Mouse (Mus musculus) urinary bladder, postnatal 10 days (tissue): ENCODE measurements around the gene Elmo1.

Experiments used
- DNase-seq: peaks from one replicate; pipeline ENCODE4 v3.0.0; 2022; ENCODE audit warnings: low spot score

Gene Elmo1

GRCm38 (mm10) chr13:20270148-20270547 lies 179.8 kb downstream of the Elmo1 start:
- no peak for DNase-seq

DNA sequence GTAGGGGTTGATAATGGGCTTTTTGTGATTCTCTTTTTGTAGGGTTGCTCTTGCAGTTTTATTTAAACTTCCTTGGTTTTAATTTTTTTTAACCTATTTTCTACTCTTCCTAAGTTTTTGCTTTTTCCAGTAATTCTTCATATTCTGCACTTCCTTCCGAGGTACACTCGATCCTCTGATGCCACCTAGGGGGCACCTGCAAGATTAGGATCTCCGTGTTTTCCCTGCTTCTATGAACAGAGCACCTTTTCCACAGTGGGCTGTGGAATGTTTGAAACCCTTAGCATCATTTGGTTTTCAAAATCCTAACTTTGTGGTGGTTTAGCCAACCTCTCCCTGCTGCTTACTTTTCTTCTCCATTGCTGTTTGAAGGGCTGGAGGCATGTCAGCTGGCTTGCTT lies 181.4 kb downstream of the Elmo1 start:
- DNase-seq = no peak

- no peak for DNase-seq
Measured at GRCm38 (mm10) chr13:20272562-20272961, 182.2 kb downstream of the Elmo1 start.

- no peak for DNase-seq
Measured at GRCm38 (mm10) chr13:20279889-20280288, 189.5 kb downstream of the Elmo1 start.

GRCm38 (mm10) chr13:20283891-20284290 lies 193.5 kb downstream of the Elmo1 start:
- DNase-seq = no peak

DNA sequence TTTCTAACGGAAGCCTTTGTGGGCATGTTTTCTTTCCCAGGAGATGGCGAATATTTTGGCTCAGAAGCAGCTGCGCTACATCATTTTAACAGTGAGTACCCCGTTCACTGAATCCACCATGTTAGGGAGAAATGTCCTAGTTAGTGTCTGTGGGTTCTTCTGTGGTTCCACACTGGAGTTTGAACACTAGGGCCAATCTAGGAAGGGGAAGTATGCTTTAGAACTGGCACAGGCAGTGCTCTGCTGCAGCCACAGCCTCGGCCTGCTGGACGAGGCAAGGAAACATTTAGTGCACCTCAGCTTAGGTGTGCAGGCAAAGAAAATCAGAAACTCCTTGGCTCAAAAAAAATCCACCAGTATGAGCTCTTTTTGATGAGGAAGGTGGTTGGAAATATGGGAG lies 196.3 kb downstream of the Elmo1 start:
- no peak for DNase-seq

GRCm38 (mm10) chr13:20288393-20288792 lies 198.0 kb downstream of the Elmo1 start:
- DNase-seq = no peak

DNA sequence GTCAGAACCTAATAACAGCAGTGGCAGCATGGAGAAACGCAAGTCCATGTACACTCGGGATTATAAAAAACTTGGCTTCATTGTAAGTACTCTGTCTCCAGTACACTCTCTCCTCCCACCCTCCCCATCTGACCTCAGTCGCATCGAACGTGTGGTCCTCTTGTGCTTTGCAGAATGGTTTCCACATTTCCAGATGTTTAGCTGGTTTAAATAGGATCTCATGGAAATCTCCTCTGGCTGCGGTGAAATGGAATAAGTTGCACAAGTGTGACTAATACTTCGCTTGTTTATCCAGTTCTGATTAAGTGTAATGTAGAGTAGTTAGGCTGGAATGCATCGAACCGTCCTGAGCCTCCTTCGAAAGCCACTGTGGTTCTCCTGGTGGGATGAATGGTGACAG lies 200.0 kb downstream of the Elmo1 start:
- no peak for DNase-seq

DNA sequence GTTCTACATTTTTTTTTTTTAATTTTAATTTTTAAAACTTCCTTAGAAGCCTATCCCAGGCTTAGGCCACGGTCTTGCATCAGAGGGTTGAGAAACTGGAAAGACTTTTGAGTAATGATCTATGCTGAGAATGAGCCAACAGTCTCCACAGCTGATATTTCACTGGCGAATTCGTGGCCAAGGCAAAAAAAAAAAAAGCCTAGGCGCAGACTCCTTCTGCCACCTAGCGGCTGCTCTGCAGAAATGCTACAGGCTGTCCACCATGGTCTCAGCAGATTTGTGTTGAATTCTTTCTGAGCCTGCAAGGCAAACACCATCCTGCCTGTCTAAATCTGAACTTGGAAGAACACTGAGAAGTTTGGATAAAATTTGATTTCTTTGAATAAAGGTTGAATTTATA lies 202.0 kb downstream of the Elmo1 start:
- no peak for DNase-seq

DNA sequence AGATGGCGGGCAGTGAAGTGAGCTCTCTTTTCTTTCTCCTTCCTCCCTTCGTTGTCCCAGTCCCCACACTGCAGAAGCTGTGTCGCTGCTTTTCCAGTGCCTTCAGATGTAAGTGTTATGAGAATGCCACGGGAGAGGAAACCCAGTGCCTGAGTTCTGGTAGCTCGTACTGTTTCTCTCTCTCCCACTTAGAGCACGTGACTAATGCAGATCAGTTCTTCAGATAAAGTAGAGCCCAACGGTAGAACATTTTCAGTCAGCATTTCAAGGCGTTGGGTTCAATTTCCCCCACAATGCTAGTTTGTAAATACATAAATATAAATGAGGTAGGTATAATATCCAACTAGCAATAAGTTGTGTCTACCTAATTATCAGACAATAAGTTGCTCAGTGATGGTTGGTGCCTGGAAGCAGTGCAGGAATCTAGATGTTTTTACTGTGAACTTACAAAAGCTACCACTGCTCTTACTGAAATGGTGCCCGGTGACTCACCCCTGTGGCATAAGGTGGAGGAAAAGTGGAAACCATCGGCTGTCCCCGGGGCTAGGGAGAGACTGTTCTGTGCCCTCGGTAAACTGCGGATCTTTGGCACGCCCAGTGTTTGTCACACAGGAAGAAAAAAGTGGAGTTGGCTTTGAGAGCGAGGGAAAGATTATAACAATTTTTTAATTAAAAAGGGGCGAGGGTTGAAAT lies 205.0 kb downstream of the Elmo1 start:
- no peak for DNase-seq

DNA sequence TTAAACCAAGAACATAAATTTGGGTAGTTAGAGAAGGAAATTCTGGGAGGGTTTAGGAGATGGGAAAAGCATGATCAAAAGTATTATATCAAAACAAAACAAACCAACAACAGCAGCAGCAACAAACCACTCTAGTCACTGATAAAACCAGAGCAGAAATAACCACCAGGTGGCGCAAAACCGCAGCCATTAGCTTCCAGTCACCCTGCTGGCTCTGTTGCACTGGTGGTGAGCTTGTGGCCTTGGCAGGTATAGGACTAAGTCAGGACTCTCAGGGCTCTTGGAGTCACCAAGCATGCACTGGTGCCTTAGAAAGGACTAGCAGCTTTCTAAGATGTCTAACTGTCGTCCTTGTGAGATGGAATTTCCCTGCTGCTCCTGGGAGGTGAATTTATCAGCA lies 207.4 kb downstream of the Elmo1 start:
- DNase-seq = no peak

- no peak for DNase-seq
Measured at GRCm38 (mm10) chr13:20299424-20299823, 209.0 kb downstream of the Elmo1 start.

DNA sequence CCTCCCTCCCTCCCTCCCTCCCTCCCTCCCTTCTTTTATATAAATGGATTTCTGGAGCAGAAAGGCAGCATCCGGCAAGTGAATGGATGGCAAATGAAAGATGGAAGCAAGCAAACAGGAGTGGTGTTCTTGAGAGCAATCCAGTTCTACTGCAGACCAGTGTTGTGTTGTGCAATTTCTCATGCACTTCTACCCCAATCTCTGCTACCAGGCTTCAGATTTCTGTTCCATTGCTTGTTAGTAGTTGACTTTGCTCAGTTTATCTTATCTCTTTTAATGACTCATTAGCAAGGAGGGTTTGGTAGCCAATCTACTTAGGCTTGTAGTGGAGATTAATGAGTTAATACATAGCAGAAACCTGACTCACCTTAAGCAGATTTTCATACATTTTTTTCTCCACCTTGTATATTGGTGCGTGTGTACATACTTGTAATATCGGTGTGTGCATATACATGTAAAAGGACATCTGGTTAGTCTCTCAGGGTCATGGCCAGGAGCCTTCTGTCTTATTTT lies 209.7 kb downstream of the Elmo1 start:
- no peak for DNase-seq

GRCm38 (mm10) chr13:20300626-20301025 lies 210.2 kb downstream of the Elmo1 start:
- DNase-seq = no peak

GRCm38 (mm10) chr13:20301760-20302159 lies 211.4 kb downstream of the Elmo1 start:
- DNase-seq = no peak

DNA sequence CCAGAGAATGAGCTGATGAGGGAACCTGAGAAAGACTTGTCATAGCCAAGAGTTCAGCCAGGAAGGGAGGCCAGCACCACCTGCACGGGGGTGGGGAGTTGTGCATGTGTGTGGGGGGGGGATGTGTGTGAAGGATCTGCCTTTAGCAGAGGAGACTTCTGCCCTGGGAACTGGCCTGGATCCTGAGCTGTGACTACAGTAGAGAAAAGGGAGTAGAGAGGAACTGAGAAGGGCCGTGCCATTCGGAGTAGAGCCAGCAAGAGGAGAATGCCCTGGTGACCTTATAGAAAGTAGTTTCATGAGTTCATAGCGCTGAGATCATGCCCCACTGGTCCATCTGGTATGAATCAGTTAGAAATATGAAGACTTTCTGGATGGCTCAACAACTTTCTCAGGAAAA lies 215.2 kb downstream of the Elmo1 start:
- DNase-seq = no peak

- no peak for DNase-seq
Measured at GRCm38 (mm10) chr13:20306180-20307177, 216.1 kb downstream of the Elmo1 start.

- no peak for DNase-seq
Measured at GRCm38 (mm10) chr13:20307381-20307780, 217.0 kb downstream of the Elmo1 start.

DNA sequence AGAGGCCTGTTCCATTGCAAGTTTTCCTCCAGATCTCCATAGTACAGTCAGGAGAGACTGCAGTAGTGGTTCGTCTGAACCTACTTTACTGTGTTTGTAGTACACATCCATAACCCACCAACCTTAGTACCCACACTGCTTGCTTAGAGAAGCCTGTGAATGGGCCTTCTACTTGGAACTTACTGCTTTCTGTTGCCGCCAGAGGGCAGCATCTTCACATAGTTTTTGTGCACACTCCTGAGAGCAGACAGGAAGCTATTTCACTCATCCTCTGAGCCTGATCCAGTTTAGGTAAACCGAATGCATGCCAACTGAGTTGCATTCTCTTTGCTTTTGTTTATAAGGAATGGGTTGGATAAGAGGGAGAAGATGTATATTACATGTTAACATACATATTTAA lies 221.2 kb downstream of the Elmo1 start:
- DNase-seq = no peak

- DNase-seq = no peak
Measured at GRCm38 (mm10) chr13:20313345-20313744, 222.9 kb downstream of the Elmo1 start.

DNA sequence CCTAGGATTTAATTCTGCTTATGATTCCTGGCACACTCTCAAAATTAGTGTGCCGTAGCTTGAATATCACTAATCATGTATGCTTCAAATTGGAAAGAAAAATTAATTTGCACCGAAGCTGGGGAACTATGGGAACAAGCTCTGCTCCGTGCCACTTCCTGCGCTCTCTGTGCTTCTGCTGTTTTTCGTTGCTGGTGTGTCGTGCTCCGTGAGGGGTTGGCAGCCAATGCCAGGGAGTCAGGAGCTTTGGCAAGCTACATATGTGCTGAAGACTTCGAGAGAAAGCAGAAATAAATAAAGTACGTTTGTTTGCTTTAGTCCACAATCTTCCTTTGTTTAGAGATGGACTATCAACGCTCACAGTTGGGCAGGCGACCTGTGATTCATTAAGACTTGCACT lies 225.7 kb downstream of the Elmo1 start:
- no peak for DNase-seq

DNA sequence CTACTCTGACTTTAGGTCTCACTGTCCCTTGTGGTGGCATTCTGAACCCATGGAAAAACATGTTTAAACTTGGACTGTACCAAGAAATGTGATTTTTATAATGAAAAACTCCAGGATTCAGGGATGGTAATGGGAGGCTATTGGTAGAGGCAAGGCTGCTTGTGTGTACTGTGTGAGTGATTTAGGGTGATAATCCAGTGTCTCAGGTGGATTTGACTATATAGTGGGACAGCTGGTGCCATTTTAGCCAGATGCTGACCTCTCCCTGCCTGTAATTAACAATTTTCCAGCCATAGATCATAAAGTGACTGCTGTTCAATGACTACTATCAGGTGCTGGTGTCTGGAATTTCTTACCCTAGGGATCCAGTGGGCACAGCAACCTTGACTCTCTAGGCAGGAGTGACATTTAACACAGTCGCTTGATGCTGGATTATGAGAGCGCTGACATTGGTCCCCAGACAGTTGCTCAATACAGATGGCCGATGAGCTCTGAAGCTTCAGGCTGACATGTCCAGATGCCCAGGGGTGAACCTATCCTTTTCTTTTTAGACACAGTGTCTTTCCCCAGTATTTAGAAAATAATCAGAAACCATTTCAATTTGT lies 228.3 kb downstream of the Elmo1 start:
- DNase-seq = no peak

DNA sequence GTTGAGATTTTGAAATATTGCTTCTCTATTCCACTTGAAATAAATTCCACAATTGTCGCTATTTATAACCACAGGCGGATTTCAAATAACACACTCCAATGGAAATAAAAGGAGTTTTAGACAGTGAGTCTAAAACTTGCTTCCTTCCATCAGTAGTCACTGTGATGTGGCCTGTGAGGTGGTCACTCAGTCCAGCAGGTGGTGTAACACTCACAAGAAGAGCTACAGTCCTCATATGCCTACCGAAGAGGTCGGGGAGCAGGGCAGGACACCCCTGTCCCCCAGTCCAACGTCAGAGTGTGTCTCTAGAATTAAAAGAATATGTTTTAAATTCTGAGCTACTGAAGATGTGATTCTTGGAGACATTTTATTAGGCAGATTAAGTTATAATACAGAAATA lies 229.8 kb downstream of the Elmo1 start:
- no peak for DNase-seq
